Mouse (Mus musculus) ES-E14 (cell line): ENCODE data around the gene Ano6.

ENCODE experiments used
- CHD2 ChIP-seq: IDR thresholded peaks from 2 replicates; pipeline ENCODE4 v1.6.1; 2014; ENCODE audit warnings: mild to moderate bottlenecking, low read depth, low read length, inconsistent platforms
- HCFC1 ChIP-seq: IDR thresholded peaks from 2 replicates; pipeline ENCODE4 v1.6.1; 2012; ENCODE audit warnings: low read length, inconsistent platforms, borderline replicate concordance; ENCODE audit not compliant: insufficient read depth
- MAFK ChIP-seq: IDR thresholded peaks from 2 replicates; pipeline ENCODE4 v1.6.1; 2014; ENCODE audit warnings: mild to moderate bottlenecking, low read depth, low read length, inconsistent platforms; ENCODE audit not compliant: insufficient read depth
- ZC3H11A ChIP-seq: IDR thresholded peaks from 2 replicates; pipeline ENCODE4 v1.6.1; 2012; ENCODE audit warnings: low read depth, mild to moderate bottlenecking, inconsistent platforms, low read length, borderline replicate concordance

DNA sequence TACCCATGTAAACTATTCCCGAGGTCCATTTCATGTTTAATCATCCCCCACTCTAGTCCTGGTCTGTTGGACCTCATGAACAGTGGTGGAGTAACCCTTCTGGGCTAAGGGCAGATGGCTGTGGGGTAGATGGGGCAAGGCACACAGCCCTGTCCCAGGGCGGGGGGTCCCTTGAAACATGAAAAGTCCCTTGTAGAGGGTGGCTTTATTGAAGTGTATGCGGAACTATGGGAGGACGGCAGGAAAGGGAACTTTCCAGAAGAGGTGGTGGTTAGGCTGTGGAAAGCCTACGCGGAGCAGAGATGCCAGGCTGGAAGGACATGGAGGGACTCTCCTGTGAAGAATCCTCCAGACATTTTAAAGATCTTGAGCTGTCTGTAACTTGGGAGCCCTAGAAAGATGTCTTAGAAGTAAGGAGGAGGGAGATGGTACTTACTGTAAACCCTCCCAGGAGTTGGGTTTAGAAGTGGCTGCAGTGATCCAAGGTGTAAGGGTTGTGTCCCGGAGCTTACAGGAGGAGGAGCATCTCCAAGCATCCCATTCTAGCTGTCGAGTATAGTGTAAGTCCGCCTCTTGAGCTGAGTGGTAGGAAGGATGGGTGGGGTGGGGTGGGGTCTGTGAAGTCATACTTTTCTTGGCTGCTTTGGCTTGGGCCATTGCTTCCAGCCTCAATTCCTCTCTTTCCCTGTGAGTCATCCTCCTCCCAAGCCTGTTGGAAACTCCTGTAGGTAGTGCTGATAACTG, 3.3 kb downstream of the Ano6 start:
- no peak for TF ChIP-seq MAFK
- TF ChIP-seq CHD2 = no peak
- TF ChIP-seq HCFC1 = no peak
- no peak for TF ChIP-seq ZC3H11A
